Comparison of ENCODE assay signal across 8 mouse cellular contexts in genomic region chr11:8443539-8444292, GRCm38 (mm10).
DNase-seq lines count a peak whose midpoint lies in the region; ATAC-seq and TF ChIP-seq lines count a peak whose summit lies in the region.
"Had no signal": no experiment of that assay in that cellular context is flagged by ENCODE, and none has a peak within 500 bp of the region (broad histone marks: within the 10 kb centered on the region; RNA-seq: fewer than 3 reads in every experiment).

No protein-coding gene starts in this region.

- no peaks in the 10 kb centered on the region for H3K27me3 ChIP-seq in midbrain, embryonic 11.5 days (ENCODE audit: control insufficient read depth, insufficient read depth, low read length)
- no peaks in the 10 kb centered on the region for H3K27me3 ChIP-seq in midbrain, embryonic 16.5 days (ENCODE audit: control insufficient read depth, insufficient read depth, low read depth, low read length)
- H3K27me3 ChIP-seq in myocyte (ENCODE audit: control insufficient read depth, insufficient read depth, insufficient read length): no peaks in the 10 kb centered on the region
- H3K27me3 ChIP-seq: liver, embryonic 15.5 days had no signal

- H3K4me1 ChIP-seq in midbrain, embryonic 11.5 days (ENCODE audit: control insufficient read depth, insufficient read depth, low read length): no peaks in the 10 kb centered on the region
- H3K4me1 ChIP-seq in midbrain, embryonic 16.5 days (ENCODE audit: control insufficient read depth, insufficient read depth, low read length): no peaks in the 10 kb centered on the region
- H3K4me1 ChIP-seq: liver, embryonic 15.5 days had no signal

- H3K9ac ChIP-seq in midbrain, embryonic 11.5 days (ENCODE audit: low read length): no peak overlapping the region
- H3K9ac ChIP-seq in midbrain, embryonic 16.5 days (ENCODE audit: low read depth, low read length): no peak overlapping the region
- H3K9ac ChIP-seq: liver, embryonic 15.5 days had no signal

- peak; percentile 23 for TF ChIP-seq POLR2A in myocyte (IDR thresholded peaks at IDR 0.05; ENCODE audit: insufficient read length, low read depth)

- peak; percentile 37 for DNase-seq in midbrain, embryonic 11.5 days (ENCODE audit: low spot score, missing footprints)
- DNase-seq in fibroblast of lung, adult 2 months (ENCODE audit: low read depth): peak; percentile 75
- DNase-seq in kidney, adult 18-20 months: peak; percentile 44
- DNase-seq in ovary, postnatal 36 days (ENCODE audit: low spot score): no peak
- DNase-seq in spleen, postnatal 4 days (ENCODE audit: low spot score in 2 of 2): no peak

- H3K36me3 ChIP-seq in midbrain, embryonic 11.5 days (ENCODE audit: control insufficient read depth, insufficient read depth, low read length): no peaks in the 10 kb centered on the region
- H3K36me3 ChIP-seq in midbrain, embryonic 16.5 days (ENCODE audit: control insufficient read depth, insufficient read depth, low read length): no peaks in the 10 kb centered on the region
- H3K36me3 ChIP-seq in myocyte (ENCODE audit: control insufficient read depth, insufficient read depth): peaks cover 33% of the 10 kb centered on the region

- ATAC-seq in midbrain, embryonic 11.5 days (ENCODE audit: low FRiP score): no peak
- no peak for ATAC-seq in midbrain, embryonic 16.5 days

- no peak overlapping the region for H3K27ac ChIP-seq in midbrain, embryonic 11.5 days (ENCODE audit: low read depth, low read length)
- no peak overlapping the region for H3K27ac ChIP-seq in midbrain, embryonic 16.5 days (ENCODE audit: low read length)
- H3K27ac ChIP-seq: liver, embryonic 15.5 days had no signal

- no peak overlapping the region for H3K4me3 ChIP-seq in midbrain, embryonic 11.5 days (ENCODE audit: low read depth, low read length)
- no peak overlapping the region for H3K4me3 ChIP-seq in midbrain, embryonic 16.5 days (ENCODE audit: low read depth, low read length)
- no peak overlapping the region for H3K4me3 ChIP-seq in myocyte
- H3K4me3 ChIP-seq: liver, embryonic 15.5 days had no signal

- no peak overlapping the region for H3K4me2 ChIP-seq in midbrain, embryonic 11.5 days
- H3K4me2 ChIP-seq in midbrain, embryonic 16.5 days (ENCODE audit: low read length): no peak overlapping the region
- peak overlapping the region; percentile 65 for H3K4me2 ChIP-seq in myocyte (ENCODE audit: low read depth)
- H3K4me2 ChIP-seq: liver, embryonic 15.5 days had no signal

- 82% methylated on average over 11 of the region's 11 CpGs for WGBS in midbrain, embryonic 11.5 days
- WGBS in midbrain, embryonic 16.5 days: 85% methylated on average over 11 of the region's 11 CpGs

- no peak overlapping the region for H3ac ChIP-seq in myocyte (ENCODE audit: control insufficient read depth, insufficient read length)

- no peaks in the 10 kb centered on the region for H3K9me3 ChIP-seq in midbrain, embryonic 11.5 days (ENCODE audit: control insufficient read depth, low read length)
- no peaks in the 10 kb centered on the region for H3K9me3 ChIP-seq in midbrain, embryonic 16.5 days (replicated peaks; ENCODE audit: control insufficient read depth, low read length, poor library complexity, severe bottlenecking)
- H3K9me3 ChIP-seq: liver, embryonic 15.5 days had no signal

- H3K79me2 ChIP-seq in myocyte (ENCODE audit: control insufficient read depth, insufficient read depth): peaks cover 15% of the 10 kb centered on the region

TF ChIP-seq in myocyte, 11 proteins besides CTCF, POLR2A, EP300 and RAD21:
- TF ChIP-seq TCF12 (IDR thresholded peaks at IDR 0.05; ENCODE audit: insufficient read depth, poor library complexity, severe bottlenecking) (peak; percentile 65), POLR2AphosphoS2 (IDR thresholded peaks at IDR 0.05; ENCODE audit: insufficient read length, low read depth) (no peak), CEBPB (IDR thresholded peaks at IDR 0.05; ENCODE audit: insufficient read depth, poor library complexity, severe bottlenecking) (peak; percentile 59; the same call in 1 of the 2 replicates), MYOG (IDR thresholded peaks at IDR 0.05; ENCODE audit: control insufficient read depth in 1 of 3, insufficient read depth in 1 of 3, insufficient read length in 2 of 3, low read depth in 2 of 3) (peak; percentile 72 to 93 (median 79)), TCF3 (IDR thresholded peaks at IDR 0.05; ENCODE audit: insufficient read length, low read depth) (peak; percentile 71), MYOD1 (IDR thresholded peaks at IDR 0.05; ENCODE audit: control insufficient read depth in 1 of 3, insufficient read length in 2 of 3, low read depth in 2 of 3) (peak; percentile 44 to 96 (median 85)), REST (IDR thresholded peaks at IDR 0.05; ENCODE audit: insufficient read depth, insufficient read length) (no peak), SRF (IDR thresholded peaks at IDR 0.05; ENCODE audit: control insufficient read depth, insufficient read length, low read depth) (peak; percentile 92), E2F4 (IDR thresholded peaks at IDR 0.05; ENCODE audit: insufficient read depth) (no peak), MAX (IDR thresholded peaks at IDR 0.05; ENCODE audit: low read depth) (no peak), USF1 (IDR thresholded peaks at IDR 0.05; ENCODE audit: low read depth) (no peak)

Comparison
In these comparisons a context has a peak if more than half of its experiments do, and no peak if none do; other contexts are left out.
1. DNase-seq: peak in midbrain, embryonic 11.5 days (single experiment), fibroblast of lung, adult 2 months (single experiment) and kidney, adult 18-20 months (single experiment); none in ovary, postnatal 36 days (single experiment) and spleen, postnatal 4 days (0 of 2).